Mouse (Mus musculus) erythroblast, embryonic 14.5 days (primary cell): ENCODE results near the gene Drc3.

Source experiments
- GATA1 ChIP-seq: IDR thresholded peaks from 2 replicates; pipeline ENCODE4 v1.6.1; 2012; ENCODE audit warnings: low read length, inconsistent platforms, mixed read lengths
- TAL1 ChIP-seq: IDR thresholded peaks from 3 replicates; pipeline ENCODE4 v1.6.1; 2012; ENCODE audit warnings: low read length, inconsistent platforms, mixed read lengths

DNA sequence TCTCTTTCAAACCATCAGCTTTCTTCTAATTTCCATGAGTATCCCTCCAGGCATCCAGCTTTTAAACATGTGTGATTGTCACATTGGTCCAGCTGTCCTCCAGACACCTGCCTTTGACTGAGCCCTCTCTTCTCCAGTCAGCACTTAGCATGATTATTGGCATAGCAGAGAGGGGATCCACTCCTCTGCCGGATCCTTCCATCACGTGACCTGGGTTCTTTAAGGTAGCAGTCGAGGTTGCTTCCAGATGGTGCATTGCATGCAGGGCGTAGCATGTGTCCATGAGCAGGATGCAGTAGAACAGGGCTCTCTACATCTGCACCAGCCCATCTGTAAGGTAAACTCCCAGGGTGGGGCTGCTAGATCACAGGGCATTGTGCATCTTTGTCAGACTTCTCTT, 15.8 kb downstream of the Drc3 start:
- TF ChIP-seq GATA1 (no peak), TAL1 (no peak)
